In the genomic region with DNA sequence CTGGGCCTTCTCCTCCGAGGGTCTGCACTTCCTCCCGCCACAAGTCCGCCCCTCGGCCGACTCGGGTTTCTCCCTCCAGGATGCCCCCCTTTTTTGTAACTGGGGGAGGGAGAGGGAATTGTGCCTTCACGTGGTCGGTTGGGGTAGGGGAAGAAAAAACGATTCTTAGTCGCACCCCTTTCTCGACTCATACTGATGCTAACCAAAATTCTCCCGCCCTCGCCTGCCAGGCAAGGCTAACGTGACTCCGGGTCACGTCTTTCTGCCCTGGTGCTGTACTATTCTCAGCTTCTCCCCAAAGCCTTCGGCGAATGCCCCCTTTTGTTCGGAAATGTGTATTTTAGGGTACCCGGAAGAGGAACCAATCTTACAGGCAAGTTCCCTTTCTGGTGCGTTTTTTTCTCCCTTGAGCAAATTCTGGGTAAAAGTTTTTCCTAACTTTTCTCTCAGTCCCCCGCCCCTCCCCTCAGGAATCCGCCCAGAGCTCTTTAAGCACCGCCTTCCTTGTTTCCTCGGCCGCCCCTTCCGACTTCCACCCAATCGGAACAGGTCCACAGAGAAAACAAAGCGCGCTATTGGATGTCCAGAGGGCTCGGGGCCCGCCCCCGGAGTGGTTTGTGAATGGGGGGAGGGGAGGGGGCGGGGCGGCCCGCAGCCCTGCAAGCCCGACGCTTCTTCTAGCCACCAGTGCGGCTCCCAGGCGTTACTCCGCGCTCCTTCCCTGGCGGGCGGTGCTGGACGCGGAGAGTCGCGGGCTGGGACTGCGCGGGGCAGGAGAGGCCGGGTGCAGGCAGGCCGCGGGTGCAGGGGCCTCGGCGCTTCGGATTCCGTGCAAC, we compare ENCODE assay signal across 7 mouse cellular contexts. TPM values are rescaled to one million over a fixed set of nuclear protein-coding genes. Genes with fewer than 3 reads are reported as not detected.
DNase-seq lines count a peak whose midpoint lies in the region; ATAC-seq lines count a peak whose summit lies in the region.

No protein-coding gene starts in this region.

- H3K4me2 ChIP-seq in midbrain, embryonic 13.5 days (replicated peaks), result peak overlapping the region; percentile 99

- peak; percentile 80 for ATAC-seq in granulocyte monocyte progenitor cell, adult 5-6 weeks (replicated peaks; ENCODE audit: poor library complexity, severe bottlenecking)
- peak; percentile 93 for ATAC-seq in midbrain, embryonic 13.5 days

- peak; percentile 95 for DNase-seq in adrenal gland, adult 8-10 months
- DNase-seq in embryo, embryonic 9.5 days (ENCODE audit: extremely low spot score), result peak; percentile 96
- peak; percentile 96 for DNase-seq in kidney, adult 11 months
- DNase-seq in limb, embryonic 10.5 days (ENCODE audit: low spot score), result peak; percentile 96
- peak; percentile 75 for DNase-seq in spleen, adult 12 weeks (ENCODE audit: low spot score)

- no peaks in the 10 kb centered on the region for H3K27me3 ChIP-seq in limb, embryonic 10.5 days (ENCODE audit: low read depth, poor library complexity, severe bottlenecking)
- H3K27me3 ChIP-seq in midbrain, embryonic 13.5 days, result peaks cover 35% of the 10 kb centered on the region

- peak overlapping the region; percentile 88 for H3K4me3 ChIP-seq in limb, embryonic 10.5 days
- H3K4me3 ChIP-seq in midbrain, embryonic 13.5 days (replicated peaks), result peak overlapping the region; percentile 62

- peaks cover 56% of the 10 kb centered on the region for H3K4me1 ChIP-seq in limb, embryonic 10.5 days
- H3K4me1 ChIP-seq in midbrain, embryonic 13.5 days (replicated peaks), result peaks cover 54% of the 10 kb centered on the region

- under 1% methylated on average over 57 of the region's 57 CpGs for WGBS in limb, embryonic 10.5 days
- WGBS in midbrain, embryonic 13.5 days, result under 1% methylated on average over 56 of the region's 57 CpGs

- peak overlapping the region; percentile 96 for H3K27ac ChIP-seq in limb, embryonic 10.5 days
- peak overlapping the region; percentile 75 for H3K27ac ChIP-seq in midbrain, embryonic 13.5 days

- H3K9ac ChIP-seq in midbrain, embryonic 13.5 days (replicated peaks), result peak overlapping the region; percentile 76

- peaks cover 24% of the 10 kb centered on the region for H3K36me3 ChIP-seq in limb, embryonic 10.5 days
- no peaks in the 10 kb centered on the region for H3K36me3 ChIP-seq in midbrain, embryonic 13.5 days

- no peaks in the 10 kb centered on the region for H3K9me3 ChIP-seq in limb, embryonic 10.5 days (replicated peaks)
- H3K9me3 ChIP-seq in midbrain, embryonic 13.5 days, result no peaks in the 10 kb centered on the region

RNA-seq across cellular contexts. Expression of a gene that starts 0.6 kb away (rescaled TPM):
- 10 to 100 TPM; 14.6 to 19.8 (median 15.8) TPM for total RNA-seq in adrenal gland, adult 8-10 months (2022)
- total RNA-seq in granulocyte monocyte progenitor cell, adult 5-6 weeks (2014; fragmentation: Nextera tagmentation), result 4.3 and 4.9 TPM in 2 replicates
- 2.8 and 4.6 TPM in 2 replicates for total RNA-seq in granulocyte monocyte progenitor cell, adult 5-6 weeks (2017)
- 13.2 and 13.5 TPM in 2 replicates for polyA plus RNA-seq in limb, embryonic 10.5 days (2016; fragmentation: Nextera tagmentation; extraction: Ambion mirVana)
- polyA plus RNA-seq in midbrain, embryonic 13.5 days (2015; fragmentation: Nextera tagmentation; extraction: Ambion mirVana), result 2.7 and 4.0 TPM in 2 replicates

RNA-seq across cellular contexts. Expression of a gene that starts 34.4 kb away (rescaled TPM):
- 10 to 100 TPM in 2 of 4 experiments, 1 to 10 TPM in 2; 2.2 to 59.5 (median 23.9) TPM for total RNA-seq in adrenal gland, adult 8-10 months (2022)
- total RNA-seq in granulocyte monocyte progenitor cell, adult 5-6 weeks (2014; fragmentation: Nextera tagmentation), result 0.41 and 2.8 TPM in 2 replicates
- total RNA-seq in granulocyte monocyte progenitor cell, adult 5-6 weeks (2017), result not detected in 2 replicates
- 0.18 and 0.55 TPM in 2 replicates for polyA plus RNA-seq in limb, embryonic 10.5 days (2016; fragmentation: Nextera tagmentation; extraction: Ambion mirVana)
- 7.2 and 8.8 TPM in 2 replicates for polyA plus RNA-seq in midbrain, embryonic 13.5 days (2015; fragmentation: Nextera tagmentation; extraction: Ambion mirVana)

Comparison
In these comparisons a context has a peak if more than half of its experiments do, and no peak if none do; other contexts are left out.
1. Peak in every context shown above with its lines: DNase-seq, ATAC-seq, H3K4me3 ChIP-seq and H3K27ac ChIP-seq.